Mouse (Mus musculus): ENCODE measurements around the gene Spp1.
"Not testable (repeated sequence)": the region's sequence is repeated elsewhere in the genome, so short reads cannot be mapped to it uniquely, and the experiment has no call there.

Spp1 gene

GRCm38 (mm10) chr5:104433968-104434565 lies 851 bp upstream of the Spp1 start:
- DNase-seq (ENCODE audit: low read depth), result no peak

- DNase-seq (ENCODE audit: low read depth), result no peak
Measured at GRCm38 (mm10) chr5:104436406-104437076, 1.6 kb downstream of the Spp1 start.

- no peak for DNase-seq (ENCODE audit: low read depth)
Measured at GRCm38 (mm10) chr5:104442396-104442795, 7.5 kb downstream of the Spp1 start.

GRCm38 (mm10) chr5:104442850-104443249 lies 7.9 kb downstream of the Spp1 start:
- no peak for DNase-seq (ENCODE audit: low read depth)

GRCm38 (mm10) chr5:104446156-104446555 lies 11.2 kb downstream of the Spp1 start:
- peak; percentile 86 for DNase-seq (ENCODE audit: low read depth)

- DNase-seq (ENCODE audit: low read depth), result not testable (repeated sequence)
Measured at GRCm38 (mm10) chr5:104448346-104448745, 13.4 kb downstream of the Spp1 start.

GRCm38 (mm10) chr5:104449491-104449890 lies 14.6 kb downstream of the Spp1 start:
- DNase-seq (ENCODE audit: low read depth), result no peak

- peak; percentile 80 for DNase-seq (ENCODE audit: low read depth)
Measured at GRCm38 (mm10) chr5:104453075-104453474, 18.2 kb downstream of the Spp1 start.

GRCm38 (mm10) chr5:104454564-104454963 lies 19.6 kb downstream of the Spp1 start:
- DNase-seq (ENCODE audit: low read depth), result no peak

- peak; percentile 94 for DNase-seq (ENCODE audit: low read depth)
Measured at GRCm38 (mm10) chr5:104458832-104459705, 24.2 kb downstream of the Spp1 start, which contains the start of gene Pkd2. Pkd2 (plus strand) TSS chr5:104459450.

GRCm38 (mm10) chr5:104459706-104460455 lies 25.0 kb downstream of the Spp1 start:
- DNase-seq (ENCODE audit: low read depth), result peak; percentile 86

GRCm38 (mm10) chr5:104460456-104460838 lies 25.5 kb downstream of the Spp1 start:
- no peak for DNase-seq (ENCODE audit: low read depth)

GRCm38 (mm10) chr5:104460856-104461255 lies 25.9 kb downstream of the Spp1 start:
- peak; percentile 36 for DNase-seq (ENCODE audit: low read depth)

GRCm38 (mm10) chr5:104465279-104465678 lies 30.4 kb downstream of the Spp1 start:
- peak; percentile 64 for DNase-seq (ENCODE audit: low read depth)

GRCm38 (mm10) chr5:104465731-104466130 lies 30.8 kb downstream of the Spp1 start:
- DNase-seq (ENCODE audit: low read depth), result peak; percentile 84

GRCm38 (mm10) chr5:104466816-104467215 lies 31.9 kb downstream of the Spp1 start:
- DNase-seq (ENCODE audit: low read depth), result no peak

GRCm38 (mm10) chr5:104468586-104468985 lies 33.7 kb downstream of the Spp1 start:
- DNase-seq (ENCODE audit: low read depth), result no peak

- DNase-seq (ENCODE audit: low read depth), result no peak
Measured at GRCm38 (mm10) chr5:104470981-104471391, 36.1 kb downstream of the Spp1 start.

GRCm38 (mm10) chr5:104472371-104472770 lies 37.5 kb downstream of the Spp1 start:
- peak; percentile 41 for DNase-seq (ENCODE audit: low read depth)

- no peak for DNase-seq (ENCODE audit: low read depth)
Measured at GRCm38 (mm10) chr5:104480367-104480766, 45.4 kb downstream of the Spp1 start.

GRCm38 (mm10) chr5:104482856-104483255 lies 47.9 kb downstream of the Spp1 start:
- no peak for DNase-seq (ENCODE audit: low read depth)

Measured in NIH3T3 (cell line).